In genomic region chr8:91118131-91118530, GRCm38 (mm10) we compare ENCODE assay signal across 11 mouse cellular contexts. TPM values are rescaled to one million over a fixed set of nuclear protein-coding genes. Genes with fewer than 3 reads are reported as not detected.
A peak's percentile ranks its signal among the peaks of the same experiment; 100 is the strongest.
DNase-seq lines count a peak whose midpoint lies in the region; TF ChIP-seq lines count a peak whose summit lies in the region.
"Had no signal": no experiment of that assay in that cellular context is flagged by ENCODE, and none has a peak within 500 bp of the region (broad histone marks: within the 10 kb centered on the region; RNA-seq: fewer than 3 reads in every experiment).

No protein-coding gene starts in this region.

- no peaks in the 10 kb centered on the region for H3K27me3 ChIP-seq in heart, adult 2 months (ENCODE audit: control insufficient read depth, insufficient read depth, low read length)
- H3K27me3 ChIP-seq in heart, embryonic 10.5 days (ENCODE audit: insufficient read depth, poor library complexity, severe bottlenecking) = no peaks in the 10 kb centered on the region
- no peaks in the 10 kb centered on the region for H3K27me3 ChIP-seq in spleen, adult 2 months (ENCODE audit: control insufficient read depth, insufficient read depth, low read length)
- no peaks in the 10 kb centered on the region for H3K27me3 ChIP-seq in small intestine, adult 2 months (ENCODE audit: control insufficient read depth, insufficient read depth, low read length)
- H3K27me3 ChIP-seq: midbrain, embryonic 15.5 days had no signal

- 76% methylated on average over 3 of the region's 3 CpGs for WGBS in heart, adult 2 months
- WGBS in heart, embryonic 10.5 days = 78% methylated on average over 3 of the region's 3 CpGs
- WGBS in spleen, adult 2 months = 77% methylated on average over 3 of the region's 3 CpGs
- 57% methylated on average over 3 of the region's 3 CpGs for WGBS in small intestine, adult 2 months

- no peak for TF ChIP-seq EP300 in heart, adult 2 months (IDR thresholded peaks at IDR 0.05; ENCODE audit: insufficient read depth, low read depth, low read length)

- H3K4me3 ChIP-seq in heart, adult 2 months = no peak overlapping the region
- no peak overlapping the region for H3K4me3 ChIP-seq in heart, embryonic 10.5 days
- no peak overlapping the region for H3K4me3 ChIP-seq in spleen, adult 2 months (ENCODE audit: extremely low read depth, insufficient read depth, insufficient read length)
- no peak overlapping the region for H3K4me3 ChIP-seq in small intestine, adult 2 months (ENCODE audit: low read depth, low read length)
- H3K4me3 ChIP-seq: midbrain, embryonic 15.5 days had no signal

- no peak for DNase-seq in heart, adult 2 months
- no peak for DNase-seq in heart, embryonic 10.5 days (ENCODE audit: low spot score)
- DNase-seq in spleen, adult 2 months (ENCODE audit: low read depth in 1 of 2, low spot score in 2 of 2) = peak in 1 of 2 experiments; percentile 7
- DNase-seq in spleen, postnatal 14 days (ENCODE audit: low spot score in 2 of 2) = no peak
- DNase-seq in c-Kit-positive CD71-negative TER-119-negative erythroid progenitor cells, embryonic 14.5 days (ENCODE audit: low read depth) = peak; percentile 16
- DNase-seq in adrenal gland, adult 2 months = no peak
- DNase-seq in urinary bladder, postnatal 10 days (ENCODE audit: low spot score) = no peak
- DNase-seq: left cerebral cortex, postnatal 4 days; right cerebral cortex, postnatal 4 days had no signal

- no peaks in the 10 kb centered on the region; the same call in 1 of the 2 replicates for H3K36me3 ChIP-seq in heart, adult 2 months (ENCODE audit: control insufficient read depth, insufficient read depth, low read length)
- H3K36me3 ChIP-seq in heart, embryonic 10.5 days = peaks cover 66% of the 10 kb centered on the region
- H3K36me3 ChIP-seq in spleen, adult 2 months (ENCODE audit: control insufficient read depth, insufficient read depth, low read length) = peaks cover 45% of the 10 kb centered on the region
- peaks cover 54% of the 10 kb centered on the region for H3K36me3 ChIP-seq in small intestine, adult 2 months (ENCODE audit: control insufficient read depth, insufficient read depth, low read length)

- no peak overlapping the region for H3K27ac ChIP-seq in heart, adult 2 months
- H3K27ac ChIP-seq in heart, embryonic 10.5 days = no peak overlapping the region
- H3K27ac ChIP-seq in spleen, adult 2 months (ENCODE audit: insufficient read depth, low read length) = no peak overlapping the region
- no peak overlapping the region for H3K27ac ChIP-seq in small intestine, adult 2 months (ENCODE audit: insufficient read depth, low read depth, low read length)
- H3K27ac ChIP-seq: midbrain, embryonic 15.5 days had no signal

- no peaks in the 10 kb centered on the region for H3K4me1 ChIP-seq in heart, adult 2 months (ENCODE audit: control insufficient read depth, insufficient read depth, low read length)
- no peaks in the 10 kb centered on the region for H3K4me1 ChIP-seq in heart, embryonic 10.5 days
- no peaks in the 10 kb centered on the region for H3K4me1 ChIP-seq in spleen, adult 2 months (ENCODE audit: control insufficient read depth, insufficient read depth, insufficient read length)
- H3K4me1 ChIP-seq in small intestine, adult 2 months (ENCODE audit: control insufficient read depth, insufficient read depth, insufficient read length, low read length) = no peaks in the 10 kb centered on the region
- H3K4me1 ChIP-seq: midbrain, embryonic 15.5 days had no signal

- H3K9ac ChIP-seq in heart, adult 2 months (ENCODE audit: low read depth, low read length) = no peak overlapping the region
- H3K9ac ChIP-seq: midbrain, embryonic 15.5 days had no signal

- peak; percentile 71 for TF ChIP-seq CTCF in heart, adult 2 months (IDR thresholded peaks at IDR 0.05)
- peak; percentile 1; the same call in 1 of the 2 replicates for TF ChIP-seq CTCF in spleen, adult 2 months (IDR thresholded peaks at IDR 0.05; ENCODE audit: extremely low read depth, insufficient read depth, insufficient read length, insufficient replicate concordance)
- peak; percentile 47; the same call in 1 of the 2 replicates for TF ChIP-seq CTCF in small intestine, adult 2 months (IDR thresholded peaks at IDR 0.05; ENCODE audit: extremely low read depth, insufficient read length, insufficient replicate concordance, low read depth, low read length)

- intact Hi-C loops in heart, adult 2 months (cut with DNase I) = no loop called here

- H3K79me2 ChIP-seq in heart, adult 2 months (replicated peaks; ENCODE audit: control insufficient read depth, insufficient read depth, low read length) = no peaks in the 10 kb centered on the region

- no peak for TF ChIP-seq POLR2A in heart, adult 2 months (IDR thresholded peaks at IDR 0.05; ENCODE audit: insufficient read depth, low read depth, low read length)
- no peak for TF ChIP-seq POLR2A in spleen, adult 2 months (IDR thresholded peaks at IDR 0.05; ENCODE audit: low read depth, low read length)
- TF ChIP-seq POLR2A in small intestine, adult 2 months (IDR thresholded peaks at IDR 0.05; ENCODE audit: low read depth, low read length) = no peak

- no peaks in the 10 kb centered on the region for H3K9me3 ChIP-seq in heart, embryonic 10.5 days
- H3K9me3 ChIP-seq: midbrain, embryonic 15.5 days had no signal

RNA-seq across cellular contexts. Expression of gene Rbl2, which starts 48.3 kb away (rescaled TPM):
- 10 to 100 TPM; 30.4 to 41.7 TPM for total RNA-seq in heart, adult 2 months (2021)
- polyA plus RNA-seq in heart, adult 2 months (2012; rRNA removed) = 25.8 and 33.2 TPM in 2 replicates
- 8.3 and 13.7 TPM in 2 replicates for polyA plus RNA-seq in heart, embryonic 10.5 days (2016; fragmentation: Nextera tagmentation; extraction: Ambion mirVana)
- polyA plus RNA-seq in spleen, adult 2 months (2012; rRNA removed) = 19.6 and 21.5 TPM in 2 replicates
- polyA plus RNA-seq in small intestine, adult 2 months (2012; rRNA removed) = 5.4 and 10.3 TPM in 2 replicates
- 10 to 100 TPM; 41.8 to 51.9 TPM for total RNA-seq in adrenal gland, adult 2 months (2021)
- polyA plus RNA-seq in adrenal gland, adult 2 months (2012; rRNA removed) = 19.2 and 21.7 TPM in 2 replicates

Comparison
In these comparisons a context has a peak if more than half of its experiments do, and no peak if none do; other contexts are left out.
1. CTCF ChIP-seq: peak in every context shown above with its lines; median percentile 71 in heart, adult 2 months; 47 in small intestine, adult 2 months; 1 in spleen, adult 2 months.